Comparison of ENCODE assay signal across 7 mouse cellular contexts in genomic region chr12:111704609-111705008, GRCm38 (mm10). TPM values are rescaled to one million over a fixed set of nuclear protein-coding genes. Genes with fewer than 3 reads are reported as not detected.
A peak's percentile ranks its signal among the peaks of the same experiment; 100 is the strongest.
DNase-seq lines count a peak whose midpoint lies in the region; ATAC-seq and TF ChIP-seq lines count a peak whose summit lies in the region.

No protein-coding gene starts in this region.

- peak overlapping the region; percentile 44 for H3K27ac ChIP-seq in intestine, embryonic 16.5 days (ENCODE audit: low read length)
- peak overlapping the region; percentile 91 for H3K27ac ChIP-seq in olfactory bulb, adult 2 months (ENCODE audit: insufficient read depth, low read depth, low read length)
- H3K27ac ChIP-seq in thymus, adult 2 months (ENCODE audit: control insufficient read depth, insufficient read depth, low read length), result no peak overlapping the region

- 41% methylated on average over 9 of the region's 9 CpGs for WGBS in intestine, embryonic 16.5 days
- 25% methylated on average over 9 of the region's 9 CpGs for WGBS in olfactory bulb, adult 2 months
- 86% methylated on average over 9 of the region's 9 CpGs for WGBS in thymus, adult 2 months

- no peaks in the 10 kb centered on the region for H3K9me3 ChIP-seq in E14TG2a.4 (ENCODE audit: low read length)
- H3K9me3 ChIP-seq in intestine, embryonic 16.5 days (ENCODE audit: control insufficient read depth, low read length), result no peaks in the 10 kb centered on the region

- intact Hi-C loops in gastrocnemius, postnatal 14 days (cut with DNase I; ENCODE audit: low total_unique reads), result no loop called here

- no peak for TF ChIP-seq CTCF in E14TG2a.4 (conservative IDR thresholded peaks at IDR 0.05; ENCODE audit: low read length)
- TF ChIP-seq CTCF in olfactory bulb, adult 2 months (IDR thresholded peaks at IDR 0.05; ENCODE audit: insufficient read depth, low read depth, low read length), result no peak
- no peak for TF ChIP-seq CTCF in thymus, adult 2 months (IDR thresholded peaks at IDR 0.05; ENCODE audit: borderline replicate concordance, control insufficient read depth, extremely low read depth, insufficient read depth, low read length, poor library complexity)

- 0 out of 2 replicates have a peak, but pooled peaks have one; percentile 32 for TF ChIP-seq POLR2A in olfactory bulb, adult 2 months (IDR thresholded peaks at IDR 0.05; ENCODE audit: insufficient read depth, low read depth, low read length)
- TF ChIP-seq POLR2A in thymus, adult 2 months (IDR thresholded peaks at IDR 0.05; ENCODE audit: control insufficient read depth, extremely low read depth, insufficient read depth, low read length, poor library complexity), result no peak

- ATAC-seq in intestine, embryonic 16.5 days, result peak; percentile 83
- ATAC-seq in cerebellum, adult (ENCODE audit: insufficient number of reproducible peaks, low FRiP score, low TSS enrichment), result no peak

- H3K27me3 ChIP-seq in E14TG2a.4 (ENCODE audit: insufficient read depth, low read length), result 0 out of 2 replicates have a peak, but pooled peaks cover 5% of the 10 kb centered on the region
- H3K27me3 ChIP-seq in intestine, embryonic 16.5 days (replicated peaks; ENCODE audit: control insufficient read depth, insufficient read depth, low read length), result no peaks in the 10 kb centered on the region
- H3K27me3 ChIP-seq in thymus, adult 2 months (ENCODE audit: control insufficient read depth, insufficient read depth, low read length), result no peaks in the 10 kb centered on the region

- peaks cover 59% of the 10 kb centered on the region for H3K4me1 ChIP-seq in E14TG2a.4 (replicated peaks; ENCODE audit: low read depth, low read length)
- H3K4me1 ChIP-seq in intestine, embryonic 16.5 days (ENCODE audit: control insufficient read depth, insufficient read depth, low read length), result peaks cover 11% of the 10 kb centered on the region
- H3K4me1 ChIP-seq in olfactory bulb, adult 2 months (ENCODE audit: control insufficient read depth, insufficient read depth, low read length), result peaks cover 51% of the 10 kb centered on the region
- no peaks in the 10 kb centered on the region for H3K4me1 ChIP-seq in thymus, adult 2 months (replicated peaks; ENCODE audit: control insufficient read depth, insufficient read depth, low read length)

- no peak overlapping the region for H3K4me2 ChIP-seq in intestine, embryonic 16.5 days (ENCODE audit: low read depth, low read length)

- peaks cover 11% of the 10 kb centered on the region for H3K36me3 ChIP-seq in E14TG2a.4 (ENCODE audit: insufficient read depth, low read length)
- peaks cover 3% of the 10 kb centered on the region; the same call in 1 of the 2 replicates for H3K36me3 ChIP-seq in intestine, embryonic 16.5 days (ENCODE audit: control insufficient read depth, insufficient read depth, low read length)
- H3K36me3 ChIP-seq in thymus, adult 2 months (ENCODE audit: control insufficient read depth, insufficient read depth, low read length), result peaks cover 9% of the 10 kb centered on the region; the same call in 1 of the 2 replicates

- H3K4me3 ChIP-seq in E14TG2a.4 (replicated peaks; ENCODE audit: low read length), result 0 out of 2 replicates have a peak overlapping the region, but pooled peaks have one; percentile 10
- no peak overlapping the region for H3K4me3 ChIP-seq in intestine, embryonic 16.5 days (ENCODE audit: low read length)
- no peak overlapping the region for H3K4me3 ChIP-seq in olfactory bulb, adult 2 months (ENCODE audit: insufficient read depth, low read depth, low read length)
- no peak overlapping the region for H3K4me3 ChIP-seq in thymus, adult 2 months (ENCODE audit: control insufficient read depth, insufficient read depth, low read length)

- 0 out of 2 replicates have a peak overlapping the region, but pooled peaks have one; percentile 9 for H3K9ac ChIP-seq in intestine, embryonic 16.5 days (ENCODE audit: low read depth, low read length)

- DNase-seq in Muller cell, postnatal 12 days (ENCODE audit: inconsistent ontology term), result peak; percentile 98
- DNase-seq in gastrocnemius, postnatal 14 days, result peak; percentile 85
- DNase-seq in thymus, adult 2 months, result no peak

RNA-seq across cellular contexts. Expression of gene Bag5, which starts 8.4 kb away (rescaled TPM):
- total RNA-seq in gastrocnemius, postnatal 14 days (2021), result 10 to 100 TPM; 14.9 to 17.2 TPM
- polyA plus RNA-seq in intestine, embryonic 16.5 days (2015; fragmentation: Nextera tagmentation; extraction: Ambion mirVana), result 43.0 and 46.2 TPM in 2 replicates
- not detected in 2 replicates for polyA plus RNA-seq in olfactory bulb, adult 2 months (2012; ENCODE audit: insufficient read depth, insufficient read length, low replicate concordance, missing spikeins)
- 12.8 and 16.6 TPM in 2 replicates for polyA plus RNA-seq in thymus, adult 2 months (2012; rRNA removed)

RNA-seq across cellular contexts. Expression of gene Apopt1, which starts 8.5 kb away (rescaled TPM):
- 10 to 100 TPM; 34.2 to 35.6 TPM for total RNA-seq in gastrocnemius, postnatal 14 days (2021)
- 56.2 and 58.2 TPM in 2 replicates for polyA plus RNA-seq in intestine, embryonic 16.5 days (2015; fragmentation: Nextera tagmentation; extraction: Ambion mirVana)
- not detected in 2 replicates for polyA plus RNA-seq in olfactory bulb, adult 2 months (2012; ENCODE audit: insufficient read depth, insufficient read length, low replicate concordance, missing spikeins)
- polyA plus RNA-seq in thymus, adult 2 months (2012; rRNA removed), result 32.3 and 38.8 TPM in 2 replicates

RNA-seq across cellular contexts. Expression of gene Trmt61a, which starts 26.7 kb away (rescaled TPM):
- total RNA-seq in gastrocnemius, postnatal 14 days (2021), result 1 to 10 TPM; 2.7 to 4.7 TPM
- 11.3 and 12.7 TPM in 2 replicates for polyA plus RNA-seq in intestine, embryonic 16.5 days (2015; fragmentation: Nextera tagmentation; extraction: Ambion mirVana)
- not detected in 2 replicates for polyA plus RNA-seq in olfactory bulb, adult 2 months (2012; ENCODE audit: insufficient read depth, insufficient read length, low replicate concordance, missing spikeins)
- polyA plus RNA-seq in thymus, adult 2 months (2012; rRNA removed), result 40.4 and 47.2 TPM in 2 replicates

RNA-seq across cellular contexts. Expression of gene Ckb, which starts 32.5 kb away (rescaled TPM):
- 10 to 100 TPM; 19.8 to 32.6 TPM for total RNA-seq in gastrocnemius, postnatal 14 days (2021)
- polyA plus RNA-seq in intestine, embryonic 16.5 days (2015; fragmentation: Nextera tagmentation; extraction: Ambion mirVana), result 927 and 953 TPM in 2 replicates
- 210 and 316 TPM in 2 replicates for polyA plus RNA-seq in olfactory bulb, adult 2 months (2012; ENCODE audit: insufficient read depth, insufficient read length, low replicate concordance, missing spikeins)
- polyA plus RNA-seq in thymus, adult 2 months (2012; rRNA removed), result 107 and 119 TPM in 2 replicates

RNA-seq across cellular contexts. Expression of gene Klc1, which starts 54.0 kb away (rescaled TPM):
- 10 to 100 TPM; 53.4 to 62.2 TPM for total RNA-seq in gastrocnemius, postnatal 14 days (2021)
- 75.7 and 83.4 TPM in 2 replicates for polyA plus RNA-seq in intestine, embryonic 16.5 days (2015; fragmentation: Nextera tagmentation; extraction: Ambion mirVana)
- 135 and 1,741 TPM in 2 replicates for polyA plus RNA-seq in olfactory bulb, adult 2 months (2012; ENCODE audit: insufficient read depth, insufficient read length, low replicate concordance, missing spikeins)
- 79.5 and 85.0 TPM in 2 replicates for polyA plus RNA-seq in thymus, adult 2 months (2012; rRNA removed)

Comparison
In these comparisons a context has a peak if more than half of its experiments do, and no peak if none do; other contexts are left out.
1. RNA of gene Apopt1, which starts 8.5 kb away (polyA plus RNA-seq): 56.2 to 58.2 TPM in intestine, embryonic 16.5 days and 32.3 to 38.8 TPM in thymus, adult 2 months; not detected in olfactory bulb, adult 2 months; every median in the first group is over 10 times any median in the second.
2. RNA of gene Trmt61a, which starts 26.7 kb away (polyA plus RNA-seq): 40.4 to 47.2 TPM in thymus, adult 2 months and 11.3 to 12.7 TPM in intestine, embryonic 16.5 days; not detected in olfactory bulb, adult 2 months; every median in the first group is over 10 times any median in the second.